Mouse (Mus musculus) ES-Bruce4 (cell line): ENCODE data around the gene Cox15. TPM values are rescaled to one million over a fixed set of nuclear protein-coding genes. Genes with fewer than 3 reads are reported as not detected.
A peak's percentile ranks its signal among the peaks of the same experiment; 100 is the strongest.

Experiments used
- H3K27ac ChIP-seq: 2 replicates; pipeline ENCODE4 v1.5.1; 2012; ENCODE audit warnings: low read length, inconsistent platforms; ENCODE audit not compliant: insufficient read depth
- H3K27me3 ChIP-seq: 2 replicates; pipeline ENCODE4 v1.6.1; 2012; ENCODE audit warnings: mild to moderate bottlenecking, low read length, inconsistent platforms; ENCODE audit not compliant: control insufficient read depth, poor library complexity, insufficient read depth, severe bottlenecking
- H3K36me3 ChIP-seq: 2 replicates; pipeline ENCODE4 v1.6.1; 2012; ENCODE audit warnings: inconsistent platforms, mild to moderate bottlenecking, low read length, moderate library complexity; ENCODE audit not compliant: control insufficient read depth, poor library complexity, insufficient read depth, severe bottlenecking
- H3K4me1 ChIP-seq: one replicate; pipeline ENCODE4 v1.8.1; 2011; ENCODE audit warnings: low read length; ENCODE audit not compliant: control insufficient read depth, insufficient read depth
- H3K4me3 ChIP-seq: 2 replicates; pipeline ENCODE4 v1.5.1; 2011; ENCODE audit warnings: low read depth, mild to moderate bottlenecking, low read length
- H3K9ac ChIP-seq: 2 replicates; pipeline ENCODE4 v1.6.1; 2012; ENCODE audit warnings: low read depth, mild to moderate bottlenecking, inconsistent platforms; ENCODE audit not compliant: poor library complexity, severe bottlenecking
- H3K9me3 ChIP-seq: replicated peaks from 2 replicates; pipeline ENCODE4 v1.6.1; 2012; ENCODE audit warnings: mild to moderate bottlenecking, low read length, inconsistent platforms; ENCODE audit not compliant: control insufficient read depth, poor library complexity, insufficient read depth, severe bottlenecking
- CTCF ChIP-seq: IDR thresholded peaks from one replicate; pipeline ENCODE4 v1.8.1; 2011; ENCODE audit warnings: low read depth, low read length
- EP300 ChIP-seq: IDR thresholded peaks from 2 replicates; pipeline ENCODE4 v1.6.1; 2011; ENCODE audit warnings: low read depth, low read length; ENCODE audit not compliant: insufficient read depth
- POLR2A ChIP-seq: IDR thresholded peaks from one replicate; pipeline ENCODE4 v1.8.1; 2011; ENCODE audit warnings: low read length; ENCODE audit not compliant: insufficient read depth
- polyA plus RNA-seq: library from polyadenylated mRNA; stranded (reverse); fragments of >200 nt; gene quantifications from 2 replicates; pipeline ENCODE4 v1.2.4, GENCODE M21; 2011; ENCODE audit warnings: low read depth; ENCODE audit not compliant: missing spikeins, insufficient read depth, insufficient read length

Gene Cox15
- polyA plus RNA-seq, 1 experiment = 29.9 TPM

GRCm38 (mm10) chr19:43767549-43768322 is 14.9 kb upstream of the Cox15 start:
- H3K27ac ChIP-seq = no peak overlapping the region
- no peaks in the 10 kb centered on the region for H3K27me3 ChIP-seq
- H3K9ac ChIP-seq = no peak overlapping the region
- H3K36me3 ChIP-seq = no peaks in the 10 kb centered on the region
- TF ChIP-seq EP300 = no peak
- TF ChIP-seq CTCF = no peak
- TF ChIP-seq POLR2A = no peak
- H3K4me3 ChIP-seq = no peak overlapping the region
- no peaks in the 10 kb centered on the region for H3K9me3 ChIP-seq
- H3K4me1 ChIP-seq = no peaks in the 10 kb centered on the region

- Histone ChIP-seq H3K27me3 (no peaks in the 10 kb centered on the region), H3K4me3 (no peak overlapping the region), H3K9me3 (no peaks in the 10 kb centered on the region), H3K36me3 (no peaks in the 10 kb centered on the region), H3K27ac (no peak overlapping the region), H3K9ac (no peak overlapping the region), H3K4me1 (no peaks in the 10 kb centered on the region)
- TF ChIP-seq POLR2A = no peak
- no peak for TF ChIP-seq EP300
- TF ChIP-seq CTCF = no peak
Measured at GRCm38 (mm10) chr19:43766451-43766850, 13.7 kb upstream of the Cox15 start.

- no peaks in the 10 kb centered on the region for H3K9me3 ChIP-seq
- no peaks in the 10 kb centered on the region for H3K36me3 ChIP-seq
- H3K4me1 ChIP-seq = no peaks in the 10 kb centered on the region
- no peak overlapping the region for H3K4me3 ChIP-seq
- no peak overlapping the region for H3K27ac ChIP-seq
- no peaks in the 10 kb centered on the region for H3K27me3 ChIP-seq
- TF ChIP-seq CTCF (no peak), POLR2A (no peak), EP300 (no peak)
- no peak overlapping the region for H3K9ac ChIP-seq
Measured at GRCm38 (mm10) chr19:43762410-43762809, 9.6 kb upstream of the Cox15 start.

GRCm38 (mm10) chr19:43761543-43762256 is 8.9 kb upstream of the Cox15 start:
- Histone ChIP-seq H3K36me3 (no peaks in the 10 kb centered on the region), H3K9ac (no peak overlapping the region), H3K4me1 (no peaks in the 10 kb centered on the region), H3K27me3 (no peaks in the 10 kb centered on the region), H3K9me3 (no peaks in the 10 kb centered on the region), H3K27ac (no peak overlapping the region), H3K4me3 (no peak overlapping the region)
- TF ChIP-seq EP300 (no peak), CTCF (no peak), POLR2A (no peak)

DNA sequence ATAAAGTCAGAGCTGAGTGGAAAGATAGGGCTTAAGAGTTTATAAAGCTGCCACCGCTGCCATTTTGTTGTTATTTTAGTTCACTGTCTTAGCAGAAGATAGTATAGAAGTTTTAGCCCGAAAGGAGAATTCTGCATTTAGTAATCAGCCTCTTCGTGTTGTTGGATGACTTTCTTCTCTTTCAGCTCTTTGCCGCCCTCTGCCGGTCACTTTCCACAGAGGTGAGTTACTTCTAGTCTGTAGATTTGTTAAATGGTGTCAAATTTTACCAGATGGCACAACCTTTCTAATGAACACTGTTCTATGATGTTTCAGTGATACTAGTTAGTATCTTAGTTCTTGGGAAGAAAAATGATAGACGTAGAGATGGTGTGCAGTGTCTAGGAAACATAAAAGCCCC is 7.7 kb upstream of the Cox15 start:
- Histone ChIP-seq H3K27me3 (no peaks in the 10 kb centered on the region), H3K4me1 (no peaks in the 10 kb centered on the region), H3K4me3 (no peak overlapping the region), H3K9me3 (no peaks in the 10 kb centered on the region), H3K36me3 (no peaks in the 10 kb centered on the region), H3K27ac (no peak overlapping the region), H3K9ac (no peak overlapping the region)
- TF ChIP-seq CTCF = peak; percentile 19
- TF ChIP-seq POLR2A = no peak

DNA sequence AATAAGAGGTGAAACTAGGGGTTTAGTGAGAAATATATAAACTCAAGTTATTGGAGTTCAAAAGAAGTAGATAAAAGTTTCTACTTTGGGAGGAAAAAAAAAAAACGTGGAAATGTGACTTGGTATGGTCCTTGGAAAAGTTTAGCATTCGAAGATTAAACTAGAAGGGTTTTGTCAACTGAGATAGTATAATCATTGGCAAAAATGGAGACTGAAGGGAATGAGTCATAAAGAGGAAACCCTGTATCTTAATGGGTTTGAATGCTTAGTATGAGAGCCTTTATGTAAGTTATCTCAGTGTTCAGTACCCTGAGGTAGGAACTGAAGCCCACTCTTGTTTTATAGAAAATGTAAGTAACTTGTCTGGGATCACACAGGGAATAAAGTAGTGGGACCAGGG is 2.1 kb upstream of the Cox15 start:
- Histone ChIP-seq H3K27me3 (no peaks in the 10 kb centered on the region), H3K36me3 (no peaks in the 10 kb centered on the region), H3K9ac (no peak overlapping the region), H3K4me3 (no peak overlapping the region), H3K4me1 (no peaks in the 10 kb centered on the region), H3K9me3 (no peaks in the 10 kb centered on the region), H3K27ac (no peak overlapping the region)
- TF ChIP-seq EP300 (no peak), POLR2A (no peak), CTCF (no peak)
